Comparison of ENCODE assay signal across 13 mouse cellular contexts in the genomic region with DNA sequence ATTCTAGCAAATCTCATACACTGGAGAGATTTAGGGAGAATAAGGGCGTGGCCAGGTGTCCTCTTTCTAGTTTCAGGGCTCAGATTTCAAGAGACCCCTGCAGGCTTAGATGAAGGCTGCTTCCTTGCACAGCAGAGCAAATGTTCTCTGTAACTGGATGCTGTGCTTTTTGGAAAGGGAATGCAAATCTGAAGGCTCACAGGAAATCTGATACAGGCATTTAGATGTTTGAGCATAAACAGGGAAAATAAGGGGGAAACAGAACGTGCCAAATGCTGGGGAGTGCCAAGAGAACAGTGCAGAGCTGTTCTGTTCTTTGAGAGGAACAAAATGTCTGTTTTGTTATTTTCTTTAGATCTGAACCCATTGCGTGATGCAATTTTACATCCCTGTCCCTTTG.
DNase-seq lines count a peak whose midpoint lies in the region; ATAC-seq lines count a peak whose summit lies in the region.
"Had no signal": no experiment of that assay in that cellular context is flagged by ENCODE, and none has a peak within 500 bp of the region (broad histone marks: within the 10 kb centered on the region; RNA-seq: fewer than 3 reads in every experiment).

No protein-coding gene starts in this region.

- no peak overlapping the region for H3K4me2 ChIP-seq in kidney, embryonic 15.5 days
- no peak overlapping the region for H3K4me2 ChIP-seq in neural tube, embryonic 15.5 days
- H3K4me2 ChIP-seq: heart, embryonic 11.5 days; liver, embryonic 11.5 days had no signal

- peaks cover 6% of the 10 kb centered on the region; the same call in 1 of the 2 replicates for H3K4me1 ChIP-seq in kidney, embryonic 15.5 days
- peaks cover 8% of the 10 kb centered on the region for H3K4me1 ChIP-seq in limb, embryonic 10.5 days
- H3K4me1 ChIP-seq in neural tube, embryonic 15.5 days: no peaks in the 10 kb centered on the region

- no peaks in the 10 kb centered on the region for H3K9me3 ChIP-seq in kidney, embryonic 15.5 days (replicated peaks)
- H3K9me3 ChIP-seq in limb, embryonic 10.5 days (replicated peaks): no peaks in the 10 kb centered on the region
- no peaks in the 10 kb centered on the region for H3K9me3 ChIP-seq in neural tube, embryonic 15.5 days (replicated peaks)

- no peak overlapping the region for H3K4me3 ChIP-seq in kidney, embryonic 15.5 days (replicated peaks)
- H3K4me3 ChIP-seq in limb, embryonic 10.5 days: no peak overlapping the region
- no peak overlapping the region for H3K4me3 ChIP-seq in neural tube, embryonic 15.5 days (replicated peaks)

- 15% methylated on average over 3 of the region's 3 CpGs for WGBS in kidney, embryonic 15.5 days
- 18% methylated on average over 3 of the region's 3 CpGs for WGBS in limb, embryonic 10.5 days
- 36% methylated on average over 3 of the region's 3 CpGs for WGBS in neural tube, embryonic 15.5 days

- ATAC-seq in kidney, embryonic 15.5 days (replicated peaks; ENCODE audit: low FRiP score): peak; percentile 90
- ATAC-seq in megakaryocyte progenitor cell, adult 5-6 weeks (replicated peaks; ENCODE audit: poor library complexity): no peak
- ATAC-seq in neural tube, embryonic 15.5 days (ENCODE audit: low FRiP score): no peak
- ATAC-seq: intestine, embryonic 16.5 days had no signal

- H3K36me3 ChIP-seq in kidney, embryonic 15.5 days: no peaks in the 10 kb centered on the region
- H3K36me3 ChIP-seq in limb, embryonic 10.5 days: no peaks in the 10 kb centered on the region
- H3K36me3 ChIP-seq in neural tube, embryonic 15.5 days: no peaks in the 10 kb centered on the region

- no peaks in the 10 kb centered on the region for H3K27me3 ChIP-seq in kidney, embryonic 15.5 days
- H3K27me3 ChIP-seq in limb, embryonic 10.5 days (ENCODE audit: low read depth, poor library complexity, severe bottlenecking): no peaks in the 10 kb centered on the region
- H3K27me3 ChIP-seq in neural tube, embryonic 15.5 days (replicated peaks): no peaks in the 10 kb centered on the region

- H3K9ac ChIP-seq in kidney, embryonic 15.5 days: no peak overlapping the region
- H3K9ac ChIP-seq in neural tube, embryonic 15.5 days (replicated peaks): no peak overlapping the region

- 0 out of 2 replicates have a peak overlapping the region, but pooled peaks have one; percentile 2 for H3K27ac ChIP-seq in kidney, embryonic 15.5 days
- H3K27ac ChIP-seq in limb, embryonic 10.5 days: no peak overlapping the region; the same call in 1 of the 2 replicates
- H3K27ac ChIP-seq in neural tube, embryonic 15.5 days (replicated peaks): no peak overlapping the region

- DNase-seq in kidney, adult 8-10 months: no peak
- peak; percentile 38 for DNase-seq in adipocyte (ENCODE audit: low spot score)
- DNase-seq in embryo, embryonic 10 days (ENCODE audit: low spot score): peak; percentile 68
- peak; percentile 34 for DNase-seq in limb, embryonic 10.5 days (ENCODE audit: low spot score)
- DNase-seq in right cerebral cortex, postnatal 4 days: no peak
- DNase-seq: adrenal gland, adult 2 months; cerebellum, adult 2 months had no signal

Comparison
In these comparisons a context has a peak if more than half of its experiments do, and no peak if none do; other contexts are left out.
1. DNase-seq: peak in adipocyte (single experiment), embryo, embryonic 10 days (single experiment) and limb, embryonic 10.5 days (single experiment); none in kidney, adult 8-10 months (0 of 2) and right cerebral cortex, postnatal 4 days (single experiment).